Mouse (Mus musculus): Measurements from ENCODE around the gene Vti1a.

GRCm38 (mm10) chr19:55341377-55341776 lies 25.3 kb downstream of the Vti1a start:
- TF ChIP-seq CTCF (IDR thresholded peaks at IDR 0.05; ENCODE audit: low read depth, low read length) (no peak), GATA1 (IDR thresholded peaks at IDR 0.05; ENCODE audit: borderline replicate concordance, low read length) (no peak), TAL1 (conservative IDR thresholded peaks at IDR 0.05; ENCODE audit: low read depth, low read length) (no peak), POLR2AphosphoS5 (IDR thresholded peaks at IDR 0.05; ENCODE audit: insufficient replicate concordance, low read depth, low read length) (no peak)
